Mouse (Mus musculus) ES-Bruce4 (cell line): ENCODE measurements at regions not wholly inside any gene's neighbourhood (a gene's known extent, or its start where the extent isn't known, plus 50 kb on each side); places are given as distances from the start of the nearest gene placed in this dataset.

Experiments
- CTCF ChIP-seq: IDR thresholded peaks from one replicate; pipeline ENCODE4 v1.8.1; 2011; ENCODE audit warnings: low read depth, low read length
- EP300 ChIP-seq: IDR thresholded peaks from 2 replicates; pipeline ENCODE4 v1.6.1; 2011; ENCODE audit warnings: low read depth, low read length; ENCODE audit not compliant: insufficient read depth

GRCm38 (mm10) chr16:5810986-5811653, 74.0 kb upstream of the Rbfox1 start:
- TF ChIP-seq EP300 (no peak), CTCF (no peak)
